Mouse (Mus musculus) c-Kit-positive CD71-negative TER-119-negative erythroid progenitor cells, embryonic 14.5 days (primary cell): ENCODE measurements at regions not wholly inside any gene's neighbourhood (a gene's known extent, or its start where the extent isn't known, plus 50 kb on each side); places are given as distances from the start of the nearest gene placed in this dataset.

ENCODE experiments used
- DNase-seq: peaks from one replicate; pipeline ENCODE4 v3.0.0-alpha.2; 2013; ENCODE audit warnings: low read depth

GRCm38 (mm10) chr6:66012675-66013074 lies 60.3 kb downstream of the 4930544G11Rik start:
- DNase-seq: no peak

GRCm38 (mm10) chr6:66023531-66023930 lies 71.1 kb downstream of the 4930544G11Rik start:
- no peak for DNase-seq

- DNase-seq: no peak
These were observed 84.4 kb downstream of the 4930544G11Rik start for GRCm38 (mm10) chr6:66036789-66037188.

GRCm38 (mm10) chr6:66051852-66052251 lies 99.4 kb downstream of the 4930544G11Rik start:
- no peak for DNase-seq

- DNase-seq: peak; percentile 14
These were observed 100.0 kb downstream of the 4930544G11Rik start for GRCm38 (mm10) chr6:66052386-66052785.

- no peak for DNase-seq
These were observed 100.8 kb downstream of the 4930544G11Rik start for GRCm38 (mm10) chr6:66053197-66053596.

- peak; percentile 9 for DNase-seq
These were observed 116.5 kb downstream of the 4930544G11Rik start for GRCm38 (mm10) chr6:66068874-66069273.

- no peak for DNase-seq
These were observed 125.0 kb downstream of the 4930544G11Rik start for GRCm38 (mm10) chr6:66077445-66077844.

- DNase-seq: no peak
These were observed 126.4 kb downstream of the 4930544G11Rik start for GRCm38 (mm10) chr6:66078769-66079168.

- no peak for DNase-seq
These were observed 149.2 kb downstream of the 4930544G11Rik start for GRCm38 (mm10) chr6:66101555-66102071.

GRCm38 (mm10) chr6:66114366-66114765 lies 162.0 kb downstream of the 4930544G11Rik start:
- DNase-seq: no peak

- no peak for DNase-seq
These were observed 169.2 kb downstream of the 4930544G11Rik start for GRCm38 (mm10) chr6:66121479-66122183.

GRCm38 (mm10) chr6:66124292-66124691 lies 171.9 kb downstream of the 4930544G11Rik start:
- DNase-seq: no peak

- no peak for DNase-seq
These were observed 199.4 kb downstream of the 4930544G11Rik start for GRCm38 (mm10) chr6:66151786-66152185.

GRCm38 (mm10) chr6:66154831-66155230 lies 202.4 kb downstream of the 4930544G11Rik start:
- no peak for DNase-seq

GRCm38 (mm10) chr6:66160805-66161204 lies 208.4 kb downstream of the 4930544G11Rik start:
- DNase-seq: no peak

- no peak for DNase-seq
These were observed 216.5 kb downstream of the 4930544G11Rik start for GRCm38 (mm10) chr6:66168913-66169312.

- DNase-seq: no peak
These were observed 245.6 kb downstream of the 4930544G11Rik start for GRCm38 (mm10) chr6:66197990-66198389.

- no peak for DNase-seq
These were observed 247.9 kb downstream of the 4930544G11Rik start for GRCm38 (mm10) chr6:66200136-66200790.

- no peak for DNase-seq
These were observed 254.0 kb downstream of the 4930544G11Rik start for GRCm38 (mm10) chr6:66206197-66206925.

- no peak for DNase-seq
These were observed 265.1 kb downstream of the 4930544G11Rik start for GRCm38 (mm10) chr6:66217543-66217942.

GRCm38 (mm10) chr6:66224164-66224903 lies 271.9 kb downstream of the 4930544G11Rik start:
- DNase-seq: no peak
